Mouse (Mus musculus) yolk sac, embryonic 10.5 days (tissue): ENCODE data around the gene Slc41a2.
A peak's percentile ranks its signal among the peaks of the same experiment; 100 is the strongest.
"Not testable (repeated sequence)": the region's sequence is repeated elsewhere in the genome, so short reads cannot be mapped to it uniquely, and the experiment has no call there.

Source experiments
- DNase-seq: peaks from one replicate; pipeline ENCODE4 v3.0.0-alpha.2; 2017; ENCODE audit warnings: low spot score

Slc41a2 gene

GRCm38 (mm10) chr10:83337159-83337951 lies at the start of gene Slc41a2:
Slc41a2 (minus strand) TSS chr10:83337882.
- peak; percentile 50 for DNase-seq

GRCm38 (mm10) chr10:83385330-83385910 lies 47.7 kb upstream of the Slc41a2 start:
- DNase-seq: no peak

GRCm38 (mm10) chr10:83384456-83385215 lies 47.0 kb upstream of the Slc41a2 start:
- no peak for DNase-seq

- no peak for DNase-seq
Measured at GRCm38 (mm10) chr10:83383863-83384262, 46.2 kb upstream of the Slc41a2 start.

GRCm38 (mm10) chr10:83382988-83383387 lies 45.3 kb upstream of the Slc41a2 start:
- DNase-seq: no peak

- DNase-seq: no peak
Measured at GRCm38 (mm10) chr10:83382528-83382927, 44.8 kb upstream of the Slc41a2 start.

- no peak for DNase-seq
Measured at GRCm38 (mm10) chr10:83380501-83380900, 42.8 kb upstream of the Slc41a2 start.

- no peak for DNase-seq
Measured at GRCm38 (mm10) chr10:83378083-83378833, 40.6 kb upstream of the Slc41a2 start.

- DNase-seq: no peak
Measured at GRCm38 (mm10) chr10:83376911-83377682, 39.4 kb upstream of the Slc41a2 start.

- not testable (repeated sequence) for DNase-seq
Measured at GRCm38 (mm10) chr10:83375458-83375857, 37.8 kb upstream of the Slc41a2 start.

- peak; percentile 51 for DNase-seq
Measured at GRCm38 (mm10) chr10:83374045-83374656, 36.5 kb upstream of the Slc41a2 start.

GRCm38 (mm10) chr10:83368918-83369317 lies 31.2 kb upstream of the Slc41a2 start:
- DNase-seq: no peak

GRCm38 (mm10) chr10:83363451-83363850 lies 25.8 kb upstream of the Slc41a2 start:
- no peak for DNase-seq

- DNase-seq: no peak
Measured at GRCm38 (mm10) chr10:83361643-83362382, 24.1 kb upstream of the Slc41a2 start.

GRCm38 (mm10) chr10:83360356-83360755 lies 22.7 kb upstream of the Slc41a2 start:
- no peak for DNase-seq

- peak; percentile 97 for DNase-seq
Measured at GRCm38 (mm10) chr10:83359956-83360355, 22.3 kb upstream of the Slc41a2 start, which contains the start of gene D10Wsu102e. D10Wsu102e (plus strand) TSS chr10:83360221.

- DNase-seq: peak; percentile 60
Measured at GRCm38 (mm10) chr10:83359451-83359850, 21.8 kb upstream of the Slc41a2 start.

- DNase-seq: no peak
Measured at GRCm38 (mm10) chr10:83356416-83356815, 18.7 kb upstream of the Slc41a2 start.

- no peak for DNase-seq
Measured at GRCm38 (mm10) chr10:83354333-83354719, 16.6 kb upstream of the Slc41a2 start.
